Comparison of ENCODE assay signal across 7 mouse cellular contexts in the genomic region with DNA sequence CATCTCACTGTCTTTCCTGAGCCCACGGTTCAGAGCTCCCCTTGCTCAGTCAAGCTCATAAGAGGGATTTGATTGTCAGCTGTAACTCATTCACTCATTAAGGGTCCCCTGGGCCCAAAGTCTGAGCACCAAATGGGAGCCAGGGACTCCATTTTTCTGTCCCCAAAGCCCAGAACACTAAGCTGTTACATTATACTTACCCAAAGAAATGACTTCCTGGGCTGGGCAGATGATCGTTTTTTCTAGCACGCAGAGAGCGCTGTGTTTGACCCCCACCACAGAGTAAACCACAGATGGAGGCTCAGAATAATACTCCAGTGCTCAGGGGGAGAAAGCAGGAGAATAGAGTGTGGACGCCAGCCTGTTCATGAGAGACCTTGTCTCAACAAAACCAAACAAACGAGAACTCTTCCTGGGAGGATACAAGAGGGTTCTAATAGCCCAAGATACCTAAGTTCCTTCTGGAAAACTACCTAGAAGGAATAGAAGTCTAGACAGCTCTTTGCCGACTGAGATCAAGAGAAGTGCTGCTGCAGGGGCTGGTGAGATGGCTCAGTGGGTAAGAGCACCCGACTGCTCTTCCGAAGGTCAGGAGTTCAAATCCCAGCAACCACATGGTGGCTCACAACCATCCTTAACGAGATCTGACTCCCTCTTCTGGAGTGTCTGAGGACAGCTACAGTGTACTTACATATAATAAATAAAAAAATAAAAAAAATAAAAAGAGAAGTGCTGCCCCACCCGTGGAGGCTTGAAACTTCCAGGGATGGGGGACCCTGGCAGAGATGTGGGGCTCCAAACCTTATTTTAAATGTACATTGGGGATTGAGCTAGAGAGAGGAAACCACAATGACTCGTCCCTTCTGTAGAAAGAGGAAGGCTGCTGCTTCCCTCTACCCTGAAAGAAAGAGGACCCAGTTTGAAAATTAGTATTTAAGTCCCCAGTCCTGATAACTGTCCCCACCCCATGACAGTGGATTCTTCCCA. TPM values are rescaled to one million over a fixed set of nuclear protein-coding genes. Genes with fewer than 3 reads are reported as not detected.
DNase-seq lines count a peak whose midpoint lies in the region; ATAC-seq and TF ChIP-seq lines count a peak whose summit lies in the region.

No protein-coding gene starts in this region.

- H3K4me1 ChIP-seq in liver, postnatal 0 days (ENCODE audit: insufficient read depth) = peaks cover 37% of the 10 kb centered on the region

- H3K4me3 ChIP-seq in liver, postnatal 0 days (ENCODE audit: low read depth, low read length) = peak overlapping the region; percentile 83; the same call in 1 of the 2 replicates

- ATAC-seq in granulocyte monocyte progenitor cell, adult 5-6 weeks (replicated peaks; ENCODE audit: poor library complexity, severe bottlenecking) = peak; percentile 54
- no peak for ATAC-seq in liver, postnatal 0 days

- H3K4me2 ChIP-seq in liver, postnatal 0 days (ENCODE audit: low read depth, low read length) = peak overlapping the region; percentile 85

- no peaks in the 10 kb centered on the region for H3K27me3 ChIP-seq in liver, postnatal 0 days (ENCODE audit: insufficient read depth, low read length)

- H3K27ac ChIP-seq in liver, postnatal 0 days (ENCODE audit: low read depth) = peak overlapping the region; percentile 82

- WGBS in liver, postnatal 0 days (ENCODE audit: insufficient replicate concordance) = 25% methylated on average over 12 of the region's 12 CpGs

- no peak for TF ChIP-seq EP300 in liver, postnatal 0 days (IDR thresholded peaks at IDR 0.05; ENCODE audit: low read depth)

- H3K9me3 ChIP-seq in liver, postnatal 0 days (ENCODE audit: low read length) = no peaks in the 10 kb centered on the region

- TF ChIP-seq CTCF in liver, postnatal 0 days (IDR thresholded peaks at IDR 0.05; ENCODE audit: low read depth) = no peak

- H3K36me3 ChIP-seq in liver, postnatal 0 days (replicated peaks; ENCODE audit: insufficient read depth, low read length) = no peaks in the 10 kb centered on the region

- peak; percentile 91 for DNase-seq in 416B (ENCODE audit: low read depth)
- peak; percentile 20 for DNase-seq in CD4-positive helper T cell, adult 2 months (ENCODE audit: low read depth, low spot score)
- no peak for DNase-seq in liver, postnatal 0 days
- no peak for DNase-seq in urinary bladder, postnatal 4 days (ENCODE audit: low spot score in 2 of 2)
- no peak for DNase-seq in layer of hippocampus, postnatal 14 days (ENCODE audit: low spot score in 2 of 2)
- DNase-seq in testis, postnatal 10 days (ENCODE audit: low spot score) = no peak

- H3K9ac ChIP-seq in liver, postnatal 0 days (replicated peaks) = peak overlapping the region; percentile 82

RNA-seq across cellular contexts. Expression of a gene that starts 1.0 kb away (rescaled TPM):
- 158 and 179 TPM in 2 replicates for total RNA-seq in granulocyte monocyte progenitor cell, adult 5-6 weeks (2014; fragmentation: Nextera tagmentation)
- 113 and 117 TPM in 2 replicates for total RNA-seq in granulocyte monocyte progenitor cell, adult 5-6 weeks (2017)
- polyA plus RNA-seq in liver, postnatal 0 days (2015; fragmentation: Nextera tagmentation; extraction: Ambion mirVana) = 16.7 and 17.8 TPM in 2 replicates
- 10 to 100 TPM; 51.0 to 55.9 TPM for total RNA-seq in layer of hippocampus, postnatal 14 days (2021)

RNA-seq across cellular contexts. Expression of a gene that starts 27.1 kb away (rescaled TPM):
- 16.7 and 20.4 TPM in 2 replicates for total RNA-seq in granulocyte monocyte progenitor cell, adult 5-6 weeks (2014; fragmentation: Nextera tagmentation)
- total RNA-seq in granulocyte monocyte progenitor cell, adult 5-6 weeks (2017) = 16.9 and 21.4 TPM in 2 replicates
- 6.6 and 7.0 TPM in 2 replicates for polyA plus RNA-seq in liver, postnatal 0 days (2015; fragmentation: Nextera tagmentation; extraction: Ambion mirVana)
- total RNA-seq in layer of hippocampus, postnatal 14 days (2021) = 10 to 100 TPM; 11.0 to 11.7 TPM

Comparison
In these comparisons a context has a peak if more than half of its experiments do, and no peak if none do; other contexts are left out.
1. DNase-seq: peak in 416B (single experiment) and CD4-positive helper T cell, adult 2 months (single experiment); none in liver, postnatal 0 days (single experiment), urinary bladder, postnatal 4 days (0 of 2), layer of hippocampus, postnatal 14 days (0 of 2) and testis, postnatal 10 days (single experiment).